Mouse (Mus musculus) embryonic stem cell, embryonic (primary cell): ENCODE data around the gene 4930558C23Rik.
"Not testable (repeated sequence)": the region's sequence is repeated elsewhere in the genome, so short reads cannot be mapped to it uniquely, and the experiment has no call there.

Experiments used
- CTCF ChIA-PET, 4 experiments: fragments of 300-600 bp in 2 of 4; fragments of 350-600 bp in 2 of 4; sonication (Branson Sonifier 250); formaldehyde crosslinking; loops; one replicate each; lab custom pipeline; 2022; ENCODE audit warnings: inconsistent platforms in 2 of 4; lab: Charles Lee
- POLR2A ChIA-PET, 4 experiments: fragments of 300-600 bp in 2 of 4; fragments of 350-600 bp in 2 of 4; sonication (Branson Sonifier 250); formaldehyde crosslinking; loops; one replicate each; lab custom pipeline; 2022; ENCODE audit warnings: antibody characterized with exemption in 4 of 4, inconsistent platforms in 1 of 4; lab: Charles Lee

Gene 4930558C23Rik

GRCm38 (mm10) chr3:95417866-95418265 lies 15.2 kb upstream of the 4930558C23Rik start:
- POLR2A ChIA-PET, result interaction anchor here in 1 of 4 experiments (2.7 kb wide), 1 partner anchor 16 kb away, joined by 8 read pairs; the partner anchor contains the start of gene Arnt
- CTCF ChIA-PET, result no interaction called here

- CTCF ChIA-PET, result no interaction called here
- POLR2A ChIA-PET, result no interaction called here
Measured at GRCm38 (mm10) chr3:95412268-95412667, 9.6 kb upstream of the 4930558C23Rik start.

- POLR2A ChIA-PET, result no interaction called here
- CTCF ChIA-PET, result interaction anchor here in 3 of 4 experiments (0.6 to 1.5 kb wide), 5 partner anchors 41 to 261 kb away, joined by 3 to 7 read pairs (median 3); partner anchors contain the start of gene Prune1 (in 1 of the 3)
Measured at GRCm38 (mm10) chr3:95408852-95409251, 6.2 kb upstream of the 4930558C23Rik start.

GRCm38 (mm10) chr3:95407728-95408127 lies 5.1 kb upstream of the 4930558C23Rik start:
- ChIA-PET CTCF (no interaction called here), POLR2A (no interaction called here)

- POLR2A ChIA-PET, result interaction anchor here in 2 of 4 experiments (0.6 to 0.7 kb wide), 2 partner anchors 12 to 708 kb away, joined by 3 to 4 read pairs; no protein-coding TSS in a partner anchor
- CTCF ChIA-PET, result interaction anchor here in 2 of 4 experiments (1.0 kb wide), 3 partner anchors 45 to 84 kb away, joined by 3 to 4 read pairs (median 3); no protein-coding TSS in a partner anchor
Measured at GRCm38 (mm10) chr3:95394385-95394784, 8.3 kb downstream of the 4930558C23Rik start.

DNA sequence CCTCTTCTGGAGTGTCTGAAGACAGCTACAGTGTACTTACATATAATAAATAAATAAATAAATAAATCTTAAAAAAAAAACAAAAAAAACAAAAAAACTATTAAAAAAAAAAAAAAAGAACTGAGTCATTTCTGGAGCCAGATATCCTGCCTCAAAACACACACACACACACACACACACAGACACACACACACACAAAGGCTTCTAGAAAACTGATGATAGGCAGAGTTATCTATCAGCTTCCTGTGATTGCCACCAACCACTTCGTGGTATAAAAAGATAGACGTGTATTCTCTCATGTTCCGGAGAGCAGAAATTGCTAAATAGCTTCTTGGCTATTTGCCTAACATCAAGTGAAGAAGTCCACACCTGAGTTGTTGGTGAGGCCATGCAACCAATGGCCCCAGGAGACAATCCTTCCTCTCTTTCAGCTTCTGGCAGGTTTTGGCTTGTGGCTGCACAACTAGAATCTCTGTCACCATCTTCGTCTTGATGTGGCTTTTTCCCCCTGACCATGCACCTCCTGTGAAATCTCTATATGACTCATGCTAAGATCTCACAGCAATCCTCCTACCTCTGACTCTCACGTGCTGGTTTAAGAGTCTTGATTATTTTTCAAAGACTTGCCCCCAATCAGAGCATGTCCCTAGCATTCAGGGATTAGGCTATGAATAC lies 17.1 kb downstream of the 4930558C23Rik start:
- POLR2A ChIA-PET, result interaction anchor here in 3 of 4 experiments (0.5 to 1.5 kb wide), 8 partner anchors 16 to 502 kb away, joined by 3 to 5 read pairs (median 3); no protein-coding TSS in a partner anchor
- CTCF ChIA-PET, result no interaction called here

DNA sequence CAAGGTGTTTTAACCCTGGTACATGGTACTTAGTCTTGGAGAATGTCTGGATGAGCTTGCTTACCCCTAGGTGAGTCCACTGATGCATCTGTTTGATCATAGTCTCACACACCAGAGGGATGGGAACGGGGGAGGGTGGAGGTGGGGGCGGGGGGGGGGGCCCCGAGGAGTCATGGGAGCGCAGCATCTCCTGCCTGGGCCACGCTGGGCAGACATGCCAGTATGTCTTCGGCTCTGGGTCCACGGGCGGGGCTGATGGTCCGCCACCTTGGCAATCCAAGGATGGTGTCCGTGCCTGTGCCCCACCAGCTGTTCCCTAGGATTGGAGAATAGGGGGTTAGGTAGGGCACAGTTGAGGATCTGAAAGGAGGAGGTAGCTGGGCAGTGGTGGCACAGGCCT lies 29.4 kb downstream of the 4930558C23Rik start:
- ChIA-PET CTCF (no interaction called here), POLR2A (no interaction called here)

DNA sequence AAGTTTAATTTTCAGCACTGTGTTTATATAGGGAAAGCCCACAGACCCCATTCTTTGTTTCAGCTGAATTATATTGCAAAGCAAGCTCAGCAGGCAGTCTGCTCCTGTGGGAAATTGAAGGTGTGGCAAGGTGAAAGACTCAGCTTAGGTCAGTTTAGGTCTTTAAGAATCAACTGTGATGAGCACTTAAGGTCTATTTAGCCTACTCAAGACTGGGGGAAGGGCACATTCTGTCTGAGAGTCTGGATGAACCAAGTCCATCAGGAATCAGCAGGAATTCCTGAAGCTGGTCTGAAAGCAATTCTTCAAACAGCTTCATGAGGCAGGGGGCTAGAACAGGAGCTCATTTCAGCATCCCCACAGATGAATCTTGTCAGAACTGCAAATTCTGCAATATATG lies 32.5 kb downstream of the 4930558C23Rik start:
- CTCF ChIA-PET, result interaction anchor here in 3 of 4 experiments (0.6 to 1.2 kb wide), 4 partner anchors 20 to 151 kb away, joined by 3 to 8 read pairs (median 3); no protein-coding TSS in a partner anchor

DNA sequence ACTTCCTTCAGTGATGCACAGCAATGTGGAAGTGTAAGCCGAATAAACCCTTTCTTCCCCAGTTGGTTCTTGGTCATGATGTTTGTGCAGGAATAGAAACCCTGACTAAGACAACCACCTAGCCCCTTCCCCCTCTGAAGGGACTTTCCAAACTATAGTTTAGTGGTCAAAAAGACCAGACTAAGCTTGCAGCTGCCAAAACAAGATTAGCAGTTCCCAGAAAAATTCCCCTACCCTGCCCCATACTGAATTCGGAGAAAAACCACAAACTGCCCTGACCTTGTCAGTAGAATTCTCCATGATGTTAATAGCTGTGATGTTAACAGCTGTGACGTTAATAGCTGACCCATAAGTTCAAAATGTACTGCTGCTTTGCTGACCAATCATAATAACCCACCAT lies 42.4 kb downstream of the 4930558C23Rik start:
- CTCF ChIA-PET, result not testable (repeated sequence)
- POLR2A ChIA-PET, result interaction anchor here in 2 of 4 experiments (1.2 to 1.9 kb wide), 2 partner anchors 10 to 25 kb away, joined by 3 to 8 read pairs; no protein-coding TSS in a partner anchor

More for the DNA sequence above, 32.5 kb downstream of the 4930558C23Rik start:
- POLR2A ChIA-PET, result interaction anchor here (0.6 to 1.7 kb wide), 16 partner anchors 9 to 556 kb away, joined by 3 to 8 read pairs (median 5); partner anchors contain the start of genes Arnt (in 3 of the 4), Cers2 (in 1 of the 4), Ensa (in 1 of the 4) and Sema6c (in 1 of the 4)

DNA sequence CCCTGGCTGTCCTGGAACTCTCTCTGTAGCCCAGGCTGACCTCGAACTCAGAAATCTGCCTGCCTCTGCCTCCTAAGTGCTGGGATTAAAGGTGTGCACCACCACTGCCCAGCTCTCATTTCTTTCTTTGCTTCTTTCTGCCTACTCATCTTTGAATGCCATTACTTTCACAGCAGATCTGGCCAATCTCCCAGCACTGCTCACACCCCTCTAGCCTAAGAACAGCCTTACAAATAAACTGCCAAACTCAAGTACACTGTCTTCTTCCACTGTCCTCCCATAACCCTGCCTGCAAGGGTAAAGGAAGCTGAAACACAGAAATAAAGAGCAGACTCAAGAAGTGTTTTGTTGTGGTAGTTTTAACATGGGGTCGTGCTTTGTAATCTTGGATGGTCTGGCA lies 44.9 kb downstream of the 4930558C23Rik start:
- CTCF ChIA-PET, result no interaction called here
- POLR2A ChIA-PET, result interaction anchor here in 1 of 4 experiments (1.9 kb wide), 1 partner anchor 12 kb away, joined by 6 read pairs; no protein-coding TSS in a partner anchor

DNA sequence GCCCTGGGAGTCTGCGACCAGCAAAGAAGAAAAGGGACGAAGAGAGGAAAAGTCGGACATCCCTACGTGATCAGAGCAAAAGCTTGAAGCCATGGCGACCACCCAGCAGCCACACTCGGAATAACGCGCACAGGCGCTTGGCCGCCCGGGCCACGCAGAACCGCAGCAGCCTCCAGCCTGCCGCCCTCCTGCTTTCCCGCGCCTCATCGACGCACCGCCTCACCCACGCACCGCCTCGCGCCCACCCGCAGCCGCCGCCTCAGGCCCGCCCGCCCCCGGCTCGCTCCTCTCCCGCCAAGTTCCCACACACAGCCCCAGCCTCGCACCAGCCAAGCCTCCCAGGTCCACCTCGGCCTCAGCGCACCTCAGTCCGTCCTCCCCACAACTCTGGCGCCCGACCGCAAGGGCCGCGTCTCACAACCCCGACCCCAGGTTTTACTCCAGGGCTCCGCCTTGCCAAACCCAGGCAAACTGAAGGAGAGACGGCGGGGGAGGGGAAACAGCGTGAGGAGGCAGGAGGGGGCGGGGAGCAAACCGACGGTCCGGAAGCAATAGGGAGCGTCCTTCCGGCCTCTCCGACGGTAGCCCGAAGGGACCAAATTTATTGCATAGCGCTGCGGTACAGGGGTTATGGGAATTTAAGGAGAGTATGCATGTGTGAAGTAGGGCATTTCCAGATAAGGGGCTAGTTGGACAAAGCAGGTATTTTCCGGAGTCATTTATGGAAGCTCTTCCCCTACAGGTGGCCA lies 45.8 kb downstream of the 4930558C23Rik start, which contains the start of gene Setdb1:
Setdb1 (minus strand) TSS at position 502 of the 749 bp plus-strand sequence.
- CTCF ChIA-PET, result not testable (repeated sequence)

DNA sequence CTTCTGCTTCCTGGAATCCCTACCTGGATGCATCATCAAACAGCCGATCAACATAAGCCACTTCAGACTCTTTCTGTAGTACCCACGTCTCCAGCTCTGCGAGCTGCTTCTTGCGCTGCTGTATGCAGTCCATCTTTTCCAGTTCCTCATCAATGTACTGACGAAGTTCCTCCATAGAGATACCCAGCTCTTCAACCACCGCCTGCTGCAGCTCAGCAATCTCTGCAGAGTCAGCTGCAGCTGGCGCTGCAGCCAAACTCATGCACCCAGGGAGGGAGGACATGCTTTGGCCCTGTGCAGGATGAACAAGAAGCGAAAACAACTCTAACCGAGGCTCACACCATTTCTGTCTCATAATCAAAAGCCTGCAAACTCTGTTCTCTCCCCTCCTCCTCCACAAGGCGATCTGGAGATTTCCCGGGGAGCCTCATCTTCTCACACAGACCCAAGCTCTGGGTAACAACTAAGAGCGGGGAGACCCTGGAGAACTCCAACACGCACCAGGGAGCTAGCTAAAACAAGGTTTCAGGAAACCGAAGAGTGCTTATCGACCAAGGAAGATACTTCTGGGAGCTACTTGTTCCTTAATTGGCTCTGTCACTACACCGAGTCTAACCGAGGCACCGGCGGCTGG lies 46.6 kb downstream of the 4930558C23Rik start:
- POLR2A ChIA-PET, result interaction anchor here in 1 of 4 experiments (0.6 kb wide), 1 partner anchor 21 kb away, joined by 3 read pairs; no protein-coding TSS in a partner anchor
- CTCF ChIA-PET, result not testable (repeated sequence)

More for the DNA sequence above, 45.8 kb downstream of the 4930558C23Rik start, which contains the start of gene Setdb1:
- POLR2A ChIA-PET, result interaction anchor here in 2 of 4 experiments (0.6 to 1.9 kb wide), 2 partner anchors 13 to 21 kb away, joined by 3 to 6 read pairs; no protein-coding TSS in a partner anchor

DNA sequence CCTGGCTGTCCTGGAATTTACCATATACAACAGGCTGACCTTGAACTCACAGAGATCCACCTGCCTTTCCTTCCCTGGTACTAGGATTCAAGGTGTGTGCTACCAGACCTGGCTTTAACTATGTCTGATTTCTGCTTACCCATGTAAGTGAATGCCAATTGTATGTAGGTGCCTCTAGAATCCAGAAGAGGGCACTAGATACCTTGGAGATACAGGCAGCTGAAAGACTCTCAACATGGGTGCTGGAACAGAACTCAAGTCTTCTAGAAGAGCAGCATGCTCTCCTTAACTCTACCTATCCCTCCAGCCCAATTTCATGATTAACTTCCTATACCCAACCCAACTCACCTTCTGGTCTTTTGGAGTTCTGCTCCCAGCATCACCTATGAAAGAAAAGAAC lies 53.1 kb downstream of the 4930558C23Rik start:
- CTCF ChIA-PET, result interaction anchor here (0.5 to 2.2 kb wide), 26 partner anchors 10 to 766 kb away, joined by 3 to 16 read pairs (median 4); partner anchors contain the start of genes 4930558C23Rik (in 1 of the 4), Arnt (in 1 of the 4) and Cers2 (in 1 of the 4)
- POLR2A ChIA-PET, result interaction anchor here in 3 of 4 experiments (0.7 to 1.5 kb wide), 11 partner anchors 8 to 326 kb away, joined by 3 to 10 read pairs (median 3); partner anchors contain the start of gene Arnt (in 1 of the 3)

GRCm38 (mm10) chr3:95348343-95348742 lies 54.3 kb downstream of the 4930558C23Rik start:
- ChIA-PET POLR2A (interaction anchor here (0.5 to 1.5 kb wide), 7 partner anchors 9 to 228 kb away, joined by 3 to 4 read pairs (median 3); no protein-coding TSS in a partner anchor), CTCF (interaction anchor here (0.6 to 2.2 kb wide), 6 partner anchors 12 to 102 kb away, joined by 3 to 16 read pairs (median 3); no protein-coding TSS in a partner anchor)

DNA sequence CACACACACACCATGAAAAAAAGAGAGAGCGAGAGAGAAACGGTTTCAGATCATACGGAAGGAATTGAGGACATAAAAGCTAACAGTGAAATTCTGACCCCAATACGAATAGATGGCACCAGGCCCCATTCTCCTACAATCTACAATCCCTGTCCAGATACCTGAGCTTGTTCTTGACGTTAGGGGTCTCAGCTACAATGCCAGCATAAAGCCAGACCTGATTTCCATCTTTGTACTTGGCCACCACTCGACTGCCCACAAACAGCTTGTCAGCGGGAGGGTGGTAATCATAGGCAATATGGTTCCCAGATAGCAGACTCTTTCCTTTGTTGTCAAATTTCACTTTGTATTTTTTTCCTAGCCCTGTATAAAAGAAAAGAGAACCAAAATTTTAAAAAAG lies 56.2 kb downstream of the 4930558C23Rik start:
- POLR2A ChIA-PET, result interaction anchor here in 1 of 4 experiments (1.4 kb wide), 1 partner anchor 95 kb away, joined by 4 read pairs; the partner anchor contains the start of gene Bnipl
- CTCF ChIA-PET, result interaction anchor here in 1 of 4 experiments (0.9 kb wide), 1 partner anchor 36 kb away, joined by 3 read pairs; no protein-coding TSS in a partner anchor

GRCm38 (mm10) chr3:95343356-95344000 lies 59.2 kb downstream of the 4930558C23Rik start:
- ChIA-PET CTCF (interaction anchor here in 1 of 4 experiments (1.3 kb wide), 1 partner anchor 107 kb away, joined by 3 read pairs; no protein-coding TSS in a partner anchor), POLR2A (interaction anchor here in 2 of 4 experiments (1.4 to 1.9 kb wide), 3 partner anchors 20 to 331 kb away, joined by 3 to 6 read pairs (median 4); no protein-coding TSS in a partner anchor)

- POLR2A ChIA-PET, result interaction anchor here in 3 of 4 experiments (0.9 to 2.1 kb wide), 5 partner anchors 11 to 19 kb away, joined by 3 to 6 read pairs (median 3); no protein-coding TSS in a partner anchor
- CTCF ChIA-PET, result interaction anchor here in 2 of 4 experiments (0.6 to 2.2 kb wide), 3 partner anchors 12 to 112 kb away, joined by 4 to 9 read pairs (median 6); no protein-coding TSS in a partner anchor
Measured at GRCm38 (mm10) chr3:95338251-95338650, 64.4 kb downstream of the 4930558C23Rik start.
